Mouse (Mus musculus) MEL (cell line): ENCODE data around the gene Ptgds. TPM values are rescaled to one million over a fixed set of nuclear protein-coding genes. Genes with fewer than 3 reads are reported as not detected.

ENCODE experiments used
- DNase-seq: peaks from one replicate; pipeline ENCODE4 v3.0.0; 2011; ENCODE audit warnings: low read depth, low spot score
- H3K27ac ChIP-seq: 2 replicates; pipeline ENCODE4 v1.5.1; 2012; ENCODE audit warnings: low read depth, mild to moderate bottlenecking, control low read depth, low read length, moderate library complexity; ENCODE audit not compliant: control insufficient read depth
- H3K27me3 ChIP-seq, 2 experiments: fragments of 150-350 bp in 1 of 2; sonication (generic) in 1 of 2; 2 replicates each; pipeline ENCODE4 v1.6.1; 2012; ENCODE audit warnings: low read length in 2 of 2, mild to moderate bottlenecking in 2 of 2, improper control_type of control experiment in 1 of 2, moderate library complexity in 1 of 2; ENCODE audit not compliant: insufficient read depth in 2 of 2, control insufficient read depth in 1 of 2
- H3K36me3 ChIP-seq, 2 experiments: 2 replicates each; pipeline ENCODE4 v1.6.1; 2012 to 2014; ENCODE audit warnings: low read length in 2 of 2, improper control_type of control experiment in 1 of 2, inconsistent platforms in 1 of 2, mild to moderate bottlenecking in 1 of 2; ENCODE audit not compliant: insufficient read depth in 2 of 2, control insufficient read depth in 1 of 2
- H3K4me1 ChIP-seq, 2 experiments: fragments of 150-350 bp in 1 of 2; sonication (generic) in 1 of 2; 2 replicates each; pipeline ENCODE4 v1.6.1; 2012; ENCODE audit warnings: low read length in 2 of 2, improper control_type of control experiment in 1 of 2, mild to moderate bottlenecking in 1 of 2; ENCODE audit not compliant: insufficient read depth in 2 of 2, control insufficient read depth in 1 of 2
- H3K4me3 ChIP-seq, 2 experiments: fragments of 150-350 bp in 1 of 2; sonication (generic) in 1 of 2; 2 replicates each; pipeline ENCODE4 v1.5.1; 2012; ENCODE audit warnings: low read depth in 2 of 2, low read length in 2 of 2, mild to moderate bottlenecking in 2 of 2, moderate library complexity in 2 of 2, control low read depth in 1 of 2, improper control_type of control experiment in 1 of 2; ENCODE audit not compliant: control insufficient read depth in 1 of 2, insufficient read depth in 1 of 2
- H3K79me2 ChIP-seq: 2 replicates; pipeline ENCODE4 v1.6.1; 2012; ENCODE audit warnings: mild to moderate bottlenecking, low read length, moderate library complexity; ENCODE audit not compliant: control insufficient read depth, poor library complexity, insufficient read depth
- H3K9ac ChIP-seq: 2 replicates; pipeline ENCODE4 v1.6.1; 2012; ENCODE audit warnings: low read depth, mild to moderate bottlenecking, control low read depth, low read length, moderate library complexity; ENCODE audit not compliant: control insufficient read depth, poor library complexity, severe bottlenecking
- H3K9me3 ChIP-seq: fragments of 150-350 bp; sonication (generic); replicated peaks from 2 replicates; pipeline ENCODE4 v1.6.1; 2012; ENCODE audit warnings: mild to moderate bottlenecking, low read length, improper control_type of control experiment, moderate library complexity; ENCODE audit not compliant: insufficient read depth
- CHD1 ChIP-seq: IDR thresholded peaks from 2 replicates; pipeline ENCODE4 v1.6.1; 2012; ENCODE audit warnings: low read depth, mild to moderate bottlenecking, inconsistent platforms, low read length, improper control_type of control experiment
- CTCF ChIP-seq, 3 experiments: IDR thresholded peaks in 2 of 3; conservative IDR thresholded peaks in 1 of 3; 2 replicates each; pipeline ENCODE4 v1.5.1; 2011 to 2012; ENCODE audit warnings: low read length in 3 of 3, low read depth in 2 of 3, mild to moderate bottlenecking in 2 of 3, improper control_type of control experiment in 1 of 3, inconsistent platforms in 1 of 3, mixed read lengths in 1 of 3, moderate library complexity in 1 of 3; ENCODE audit not compliant: control insufficient read depth in 1 of 3, insufficient read depth in 1 of 3, poor library complexity in 1 of 3, severe bottlenecking in 1 of 3
- ELF1 ChIP-seq: IDR thresholded peaks from 2 replicates; pipeline ENCODE4 v1.6.1; 2014; ENCODE audit warnings: low read depth, mild to moderate bottlenecking, inconsistent platforms, low read length, improper control_type of control experiment, moderate library complexity
- ETS1 ChIP-seq: IDR thresholded peaks from 2 replicates; pipeline ENCODE4 v1.6.1; 2012; ENCODE audit warnings: low read depth, mild to moderate bottlenecking, inconsistent platforms, low read length, improper control_type of control experiment, moderate library complexity
- GABPA ChIP-seq: IDR thresholded peaks from 2 replicates; pipeline ENCODE4 v1.6.1; 2012; ENCODE audit warnings: low read depth, mild to moderate bottlenecking, inconsistent platforms, low read length, improper control_type of control experiment, moderate library complexity
- GATA1 ChIP-seq: IDR thresholded peaks from 2 replicates; pipeline ENCODE4 v1.6.1; 2011; ENCODE audit warnings: low read depth, low read length, improper control_type of control experiment
- MAFK ChIP-seq: IDR thresholded peaks from 2 replicates; pipeline ENCODE4 v1.6.1; 2011; ENCODE audit warnings: low read depth, mild to moderate bottlenecking, low read length, improper control_type of control experiment, borderline replicate concordance
- MEF2A ChIP-seq: IDR thresholded peaks from 2 replicates; pipeline ENCODE4 v1.6.1; 2014; ENCODE audit warnings: low read depth, mild to moderate bottlenecking, inconsistent platforms, low read length, improper control_type of control experiment; ENCODE audit not compliant: poor library complexity, insufficient replicate concordance, severe bottlenecking; ENCODE audit errors: extremely low read depth
- MYB ChIP-seq: IDR thresholded peaks from 2 replicates; pipeline ENCODE4 v1.6.1; 2011; ENCODE audit warnings: mild to moderate bottlenecking, low read depth, low read length, improper control_type of control experiment
- MYC ChIP-seq: IDR thresholded peaks from 2 replicates; pipeline ENCODE4 v1.6.1; 2011; ENCODE audit warnings: low read depth, mild to moderate bottlenecking, low read length, improper control_type of control experiment, moderate library complexity
- RAD21 ChIP-seq: IDR thresholded peaks from 2 replicates; pipeline ENCODE4 v1.6.1; 2011; ENCODE audit warnings: mild to moderate bottlenecking, low read depth, low read length, improper control_type of control experiment
- RCOR1 ChIP-seq: IDR thresholded peaks from 2 replicates; pipeline ENCODE4 v1.6.1; 2012; ENCODE audit warnings: low read depth, mild to moderate bottlenecking, inconsistent platforms, low read length, improper control_type of control experiment
- SIN3A ChIP-seq: IDR thresholded peaks from 2 replicates; pipeline ENCODE4 v1.6.1; 2012; ENCODE audit warnings: low read length, improper control_type of control experiment, inconsistent platforms
- UBTF ChIP-seq: IDR thresholded peaks from 2 replicates; pipeline ENCODE4 v1.6.1; 2012; ENCODE audit warnings: low read depth, mild to moderate bottlenecking, inconsistent platforms, low read length, improper control_type of control experiment, moderate library complexity, borderline replicate concordance; ENCODE audit not compliant: insufficient read depth
- ZKSCAN1 ChIP-seq: IDR thresholded peaks from 2 replicates; pipeline ENCODE4 v1.6.1; 2012; ENCODE audit warnings: low read depth, mild to moderate bottlenecking, inconsistent platforms, low read length, improper control_type of control experiment, moderate library complexity
- ZMIZ1 ChIP-seq: IDR thresholded peaks from 2 replicates; pipeline ENCODE4 v1.6.1; 2012; ENCODE audit warnings: low read depth, mild to moderate bottlenecking, inconsistent platforms, low read length, improper control_type of control experiment, moderate library complexity
- polyA plus RNA-seq, 2 experiments: library from polyadenylated mRNA; stranded (reverse) in 1 of 2; unstranded in 1 of 2; fragments of >175 nt in 1 of 2; fragments of >200 nt in 1 of 2; gene quantifications; 2 replicates each; pipeline versions ENCODE4 v1.2.1 to v1.2.4; 2012; ENCODE audit warnings: low replicate concordance in 2 of 2, low read depth in 1 of 2; ENCODE audit not compliant: insufficient read length in 2 of 2, insufficient read depth in 1 of 2, missing spikeins in 1 of 2
- total RNA-seq: library from RNA; depleted of rRNA; stranded (reverse); fragments of 300-350 nt; gene quantifications from 2 replicates; pipeline ENCODE4 v1.2.3, GENCODE M21; 2012

Ptgds gene
- total and polyA plus RNA-seq, 3 experiments, result not detected

DNA sequence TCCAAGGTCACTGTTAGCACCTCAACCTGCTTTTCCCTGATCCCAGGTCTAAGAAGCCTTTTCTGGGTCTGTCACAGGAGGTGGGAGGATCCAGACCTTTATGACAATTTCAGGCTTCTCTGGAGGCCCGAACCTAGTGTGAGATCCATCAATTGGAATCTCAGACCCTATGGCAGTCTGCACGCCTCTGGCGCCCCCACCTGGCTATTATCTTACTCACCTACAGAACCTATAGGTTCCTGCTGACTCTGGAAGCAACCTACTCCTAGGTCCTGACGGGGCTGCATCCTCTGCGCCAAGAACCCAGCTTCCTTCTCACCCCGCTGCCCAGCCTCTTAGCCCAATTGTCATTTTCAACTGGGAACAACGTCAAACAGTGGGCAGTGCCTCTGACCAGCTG, 13.1 kb upstream of the Ptgds start (continued):
- TF ChIP-seq ETS1, result no peak

DNA sequence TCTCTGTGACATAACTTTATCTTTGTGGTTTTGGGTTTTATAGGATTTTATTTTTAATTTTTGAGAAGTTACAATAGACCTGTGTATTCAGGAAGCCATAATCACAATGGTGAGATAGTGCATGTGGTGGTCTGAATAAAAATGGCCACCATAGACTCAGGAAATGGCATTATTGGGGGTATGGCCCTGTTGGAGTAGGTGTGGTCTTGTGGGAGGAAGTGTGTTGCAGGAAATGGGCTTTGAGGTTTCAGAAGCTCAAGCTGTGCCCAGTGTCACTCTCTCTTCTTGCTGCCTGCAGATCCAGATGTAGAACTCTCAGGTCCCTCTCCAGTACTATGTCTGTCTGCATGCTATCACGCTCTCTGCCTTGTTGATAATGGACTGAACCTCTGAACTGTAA, 10.7 kb upstream of the Ptgds start:
- H3K4me1 ChIP-seq, result no peaks in the 10 kb centered on the region
- H3K27ac ChIP-seq, result no peak overlapping the region
- H3K27me3 ChIP-seq, result no peaks in the 10 kb centered on the region; a peak in 1 of 4 replicates
- H3K36me3 ChIP-seq, result no peaks in the 10 kb centered on the region
- TF ChIP-seq ZMIZ1, result no peak
- no peak for TF ChIP-seq RAD21
- no peak for TF ChIP-seq CHD1
- no peak for TF ChIP-seq RCOR1
- no peak for TF ChIP-seq GABPA
- TF ChIP-seq SIN3A, result no peak
- TF ChIP-seq GATA1, result no peak
- no peak for TF ChIP-seq CTCF (IDR thresholded peaks at IDR 0.05 in 2 of 3, conservative IDR thresholded peaks at IDR 0.05 in 1 of 3; ENCODE audit: control insufficient read depth in 1 of 3, insufficient read depth in 1 of 3, low read depth in 2 of 3, low read length in 3 of 3, poor library complexity in 1 of 3, severe bottlenecking in 1 of 3)
- TF ChIP-seq MYC, result no peak
- TF ChIP-seq ZKSCAN1, result no peak
- TF ChIP-seq MAFK, result no peak
- H3K79me2 ChIP-seq, result no peaks in the 10 kb centered on the region
- H3K9ac ChIP-seq, result no peak overlapping the region
- no peaks in the 10 kb centered on the region for H3K9me3 ChIP-seq
- H3K4me3 ChIP-seq, result no peak overlapping the region
- DNase-seq, result peak; percentile 27

- H3K36me3 ChIP-seq, result no peaks in the 10 kb centered on the region
- TF ChIP-seq SIN3A, result no peak
- TF ChIP-seq MYB, result no peak
- TF ChIP-seq ELF1, result no peak
- no peak for TF ChIP-seq MEF2A
- TF ChIP-seq UBTF, result no peak
- no peak for TF ChIP-seq GATA1
- no peak for TF ChIP-seq CTCF (IDR thresholded peaks at IDR 0.05 in 2 of 3, conservative IDR thresholded peaks at IDR 0.05 in 1 of 3; ENCODE audit: control insufficient read depth in 1 of 3, insufficient read depth in 1 of 3, low read depth in 2 of 3, low read length in 3 of 3, poor library complexity in 1 of 3, severe bottlenecking in 1 of 3)
- no peak for TF ChIP-seq ZMIZ1
- TF ChIP-seq, all 39 proteins: peak for 0
- Histone ChIP-seq H3K27me3 (no peaks in the 10 kb centered on the region), H3K9ac (no peak overlapping the region), H3K9me3 (no peaks in the 10 kb centered on the region), H3K4me1 (no peaks in the 10 kb centered on the region), H3K4me3 (no peak overlapping the region), H3K27ac (no peak overlapping the region), H3K79me2 (no peaks in the 10 kb centered on the region)
- no peak for DNase-seq
Measured at GRCm38 (mm10) chr2:25479551-25480311, 9.9 kb upstream of the Ptgds start.
